In genomic region chr2:73759027-73759426, GRCm38 (mm10) we compare ENCODE assay signal across 19 mouse cellular contexts. TPM values are rescaled to one million over a fixed set of nuclear protein-coding genes. Genes with fewer than 3 reads are reported as not detected.
"Had no signal": no experiment of that assay in that cellular context is flagged by ENCODE, and none has a peak within 500 bp of the region (broad histone marks: within the 10 kb centered on the region; RNA-seq: fewer than 3 reads in every experiment).

No protein-coding gene starts in this region.

- DNase-seq: kidney, adult 11 months; kidney, adult 8-10 months; kidney, postnatal 10 days; kidney, postnatal 36 days; layer of hippocampus, postnatal 36 days; lung, adult 2 months; lung, postnatal 14 days; lung, postnatal 4 days; thymus, adult 2 months; thymus, postnatal 14 days; thymus, postnatal 4 days had no signal

- ATAC-seq: midbrain, embryonic 13.5 days; midbrain, embryonic 16.5 days had no signal

- H3K4me2 ChIP-seq: kidney, embryonic 15.5 days; liver, embryonic 15.5 days; midbrain, embryonic 13.5 days had no signal

- H3K9ac ChIP-seq: kidney, embryonic 15.5 days; liver, embryonic 15.5 days; midbrain, embryonic 13.5 days had no signal

- H3K4me3 ChIP-seq: kidney, embryonic 15.5 days; left cerebral cortex, adult 2 months; liver, embryonic 15.5 days; midbrain, embryonic 10.5 days; midbrain, embryonic 13.5 days had no signal

- H3K4me1 ChIP-seq: kidney, embryonic 15.5 days; liver, embryonic 15.5 days; midbrain, embryonic 10.5 days had no signal

- H3K27me3 ChIP-seq: kidney, embryonic 15.5 days; liver, embryonic 15.5 days; midbrain, embryonic 13.5 days had no signal

- H3K9me3 ChIP-seq: liver, embryonic 15.5 days had no signal

- H3K36me3 ChIP-seq: liver, embryonic 15.5 days had no signal

- H3K27ac ChIP-seq: kidney, embryonic 15.5 days; left cerebral cortex, adult 2 months; liver, embryonic 15.5 days; midbrain, embryonic 10.5 days; midbrain, embryonic 13.5 days; stomach, postnatal 0 days had no signal

RNA-seq across cellular contexts. Expression of gene Chn1, which starts 16.1 kb away (rescaled TPM):
- total RNA-seq: megakaryocyte, adult 5-6 weeks had no signal
